Mouse (Mus musculus) kidney, postnatal 10 days (tissue): ENCODE measurements around the gene Slc15a5.

Experiments used
- DNase-seq: peaks from one replicate; pipeline ENCODE4 v3.0.0; 2021; ENCODE audit warnings: mixed read lengths

The Slc15a5 gene

DNA sequence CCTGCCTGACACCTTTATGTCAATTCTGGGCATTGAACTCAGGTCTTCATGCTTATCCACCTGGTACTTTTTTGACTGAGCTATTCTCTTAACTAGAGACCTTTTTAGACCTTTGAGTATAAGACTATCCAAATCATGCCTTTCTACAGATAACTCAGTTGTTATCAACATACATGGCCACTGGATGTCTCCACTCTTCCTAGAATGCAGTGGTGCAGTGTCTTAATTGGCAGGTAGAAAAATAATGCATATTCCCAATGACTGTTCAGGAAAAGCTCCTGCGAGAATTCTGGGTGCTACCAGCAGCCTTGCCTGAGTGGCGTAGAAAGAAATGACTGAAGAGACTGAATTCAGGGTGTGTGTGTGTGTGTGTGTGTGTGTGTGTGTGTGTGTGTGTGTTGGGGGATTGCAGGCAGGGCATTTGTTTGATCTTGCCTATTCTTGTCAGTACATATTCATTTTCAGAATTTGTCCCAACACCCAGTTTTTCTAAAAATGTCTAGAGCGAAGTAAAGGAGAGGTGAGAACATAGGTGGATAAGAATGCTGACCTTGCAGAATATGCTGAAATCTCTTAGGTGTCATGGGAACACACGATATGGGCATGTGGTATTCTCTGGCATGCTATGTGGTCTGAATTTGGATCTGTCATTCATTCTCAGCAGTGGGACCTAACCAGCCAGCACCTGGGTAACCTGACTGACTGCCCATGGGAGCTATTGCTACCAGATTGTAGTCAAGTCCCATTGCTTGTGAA lies 119.5 kb downstream of the Slc15a5 start:
- no peak for DNase-seq

- DNase-seq = no peak
Observed at GRCm38 (mm10) chr6:137957630-137958029, 122.1 kb downstream of the Slc15a5 start.

- DNase-seq = no peak
Observed at GRCm38 (mm10) chr6:137956783-137957429, 122.8 kb downstream of the Slc15a5 start.

- no peak for DNase-seq
Observed at GRCm38 (mm10) chr6:137946520-137946919, 133.2 kb downstream of the Slc15a5 start.

- no peak for DNase-seq
Observed at GRCm38 (mm10) chr6:137940374-137941218, 139.1 kb downstream of the Slc15a5 start.

GRCm38 (mm10) chr6:137937541-137937940 lies 142.2 kb downstream of the Slc15a5 start:
- no peak for DNase-seq

DNA sequence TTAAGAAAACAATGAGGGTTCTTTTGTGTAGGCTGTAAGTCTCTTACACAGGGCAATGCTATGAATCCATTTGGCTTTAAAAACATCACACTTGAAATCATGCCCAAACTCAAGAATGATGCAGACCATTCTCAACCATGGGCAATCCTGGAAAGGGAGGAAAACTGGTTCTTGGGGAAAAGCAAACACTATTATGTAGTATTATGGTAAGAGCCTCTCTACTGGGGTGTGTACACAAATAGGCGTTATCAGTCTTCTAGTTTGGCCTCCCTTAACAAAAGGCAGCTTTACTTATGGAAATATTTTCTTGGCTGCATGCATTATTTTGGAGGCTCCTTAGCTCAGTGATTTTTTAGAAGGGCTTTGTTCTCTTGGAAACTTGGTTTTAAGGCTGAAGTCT lies 143.4 kb downstream of the Slc15a5 start:
- no peak for DNase-seq

GRCm38 (mm10) chr6:137935857-137936256 lies 143.9 kb downstream of the Slc15a5 start:
- DNase-seq = no peak

DNA sequence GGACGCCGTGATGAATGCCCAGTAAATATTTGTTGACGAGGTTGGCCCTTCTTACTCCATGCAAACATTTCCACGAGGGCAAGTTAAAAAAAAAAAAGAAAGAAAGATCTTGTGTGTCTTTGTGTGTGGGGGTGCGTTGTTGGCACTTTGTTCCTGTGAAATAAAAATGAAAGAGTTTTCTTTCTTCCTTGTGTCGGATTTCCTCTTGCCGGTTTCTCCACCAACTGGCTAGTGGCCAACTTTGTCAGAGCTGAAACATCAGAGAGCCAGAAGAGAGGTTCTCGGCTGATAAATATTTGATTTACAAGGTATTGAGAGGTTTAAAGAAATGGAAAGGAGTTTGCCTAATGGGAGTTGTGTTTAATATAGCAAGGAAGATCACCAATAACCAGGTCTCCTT lies 144.4 kb downstream of the Slc15a5 start:
- DNase-seq = peak; percentile 56

- no peak for DNase-seq
Observed at GRCm38 (mm10) chr6:137934545-137935298, 145.0 kb downstream of the Slc15a5 start.
